8 mouse cellular contexts compared by ENCODE assay signal in genomic region chr6:122828086-122828485, GRCm38 (mm10). TPM values are rescaled to one million over a fixed set of nuclear protein-coding genes. Genes with fewer than 3 reads are reported as not detected.
DNase-seq lines count a peak whose midpoint lies in the region; ATAC-seq and TF ChIP-seq lines count a peak whose summit lies in the region.

No protein-coding gene starts in this region.

- no peaks in the 10 kb centered on the region for H3K27me3 ChIP-seq in lung, embryonic 14.5 days (ENCODE audit: insufficient read depth, low read length)
- no peaks in the 10 kb centered on the region for H3K27me3 ChIP-seq in forebrain, embryonic 16.5 days (replicated peaks; ENCODE audit: control insufficient read depth, insufficient read depth, low read length)

- no peak overlapping the region for H3K27ac ChIP-seq in layer of hippocampus, adult 2 months
- H3K27ac ChIP-seq in lung, embryonic 14.5 days (ENCODE audit: low read depth): no peak overlapping the region
- no peak overlapping the region for H3K27ac ChIP-seq in forebrain, embryonic 16.5 days (ENCODE audit: low read length)

- ATAC-seq in lung, embryonic 14.5 days (ENCODE audit: insufficient read depth): no peak
- no peak for ATAC-seq in forebrain, embryonic 16.5 days

- H3K4me3 ChIP-seq in layer of hippocampus, adult 2 months: no peak overlapping the region
- H3K4me3 ChIP-seq in lung, embryonic 14.5 days (ENCODE audit: low read depth, low read length): no peak overlapping the region
- no peak overlapping the region for H3K4me3 ChIP-seq in forebrain, embryonic 16.5 days (replicated peaks; ENCODE audit: low read length)

- DNase-seq in adrenal gland, postnatal 10 days: peak; percentile 42
- DNase-seq in adrenal gland, postnatal 4 days (ENCODE audit: low spot score in 2 of 2): no peak
- DNase-seq in layer of hippocampus, adult 2 months (ENCODE audit: low spot score in 2 of 2): peak in 1 of 2 experiments; percentile 26
- DNase-seq in layer of hippocampus, adult 9-11 months: no peak
- peak; percentile 50 to 54 for DNase-seq in cerebellum, postnatal 10 days
- peak; percentile 45 for DNase-seq in lung, embryonic 14.5 days
- peak; percentile 22 to 47 for DNase-seq in thymus, postnatal 10 days (ENCODE audit: low spot score in 2 of 2)

- no peak overlapping the region for H3K4me2 ChIP-seq in lung, embryonic 14.5 days
- no peak overlapping the region for H3K4me2 ChIP-seq in forebrain, embryonic 16.5 days (ENCODE audit: low read length)

- H3K9me3 ChIP-seq in lung, embryonic 14.5 days (ENCODE audit: low read depth, low read length): no peaks in the 10 kb centered on the region
- H3K9me3 ChIP-seq in forebrain, embryonic 16.5 days (ENCODE audit: control insufficient read depth, low read length): no peaks in the 10 kb centered on the region

- 43% methylated on average over 13 of the region's 13 CpGs for WGBS in lung, embryonic 14.5 days
- 41% methylated on average over 13 of the region's 13 CpGs for WGBS in forebrain, embryonic 16.5 days

- H3K4me1 ChIP-seq in lung, embryonic 14.5 days (ENCODE audit: insufficient read depth): 0 out of 2 replicates have a peak, but pooled peaks cover 12% of the 10 kb centered on the region
- H3K4me1 ChIP-seq in forebrain, embryonic 16.5 days (replicated peaks; ENCODE audit: control insufficient read depth, insufficient read depth, low read length): peaks cover 13% of the 10 kb centered on the region

- H3K36me3 ChIP-seq in lung, embryonic 14.5 days (ENCODE audit: insufficient read depth): peaks cover 25% of the 10 kb centered on the region
- peaks cover 5% of the 10 kb centered on the region; the same call in 1 of the 2 replicates for H3K36me3 ChIP-seq in forebrain, embryonic 16.5 days (ENCODE audit: control insufficient read depth, insufficient read depth)

- peak; percentile 77 for TF ChIP-seq CTCF in layer of hippocampus, adult 2 months (conservative IDR thresholded peaks at IDR 0.05)
- TF ChIP-seq CTCF in lung, embryonic 14.5 days (IDR thresholded peaks at IDR 0.05; ENCODE audit: low read depth): peak; percentile 58

- H3K9ac ChIP-seq in lung, embryonic 14.5 days: no peak overlapping the region
- no peak overlapping the region for H3K9ac ChIP-seq in forebrain, embryonic 16.5 days (replicated peaks; ENCODE audit: low read depth, low read length)

RNA-seq across cellular contexts. Expression of gene Foxj2, which starts 8.4 kb away (rescaled TPM):
- 10 to 100 TPM; 16.7 to 18.5 TPM for total RNA-seq in adrenal gland, postnatal 10 days (2021)
- 10 to 100 TPM; 21.3 to 22.1 TPM for total RNA-seq in adrenal gland, postnatal 4 days (2021)
- total RNA-seq in layer of hippocampus, adult 2 months (2021): 10 to 100 TPM; 28.8 to 30.7 TPM
- 6.7 and 7.5 TPM in 2 replicates for polyA plus RNA-seq in lung, embryonic 14.5 days (2014; fragmentation: Nextera tagmentation; extraction: Ambion mirVana)
- polyA plus RNA-seq in forebrain, embryonic 16.5 days (2015; fragmentation: Nextera tagmentation; extraction: Ambion mirVana): 8.1 and 8.5 TPM in 2 replicates

RNA-seq across cellular contexts. Expression of gene Slc2a3, which starts 26.6 kb away (rescaled TPM):
- 10 to 100 TPM; 10.1 to 12.9 TPM for total RNA-seq in adrenal gland, postnatal 10 days (2021)
- total RNA-seq in adrenal gland, postnatal 4 days (2021): 10 to 100 TPM; 17.4 to 17.8 TPM
- total RNA-seq in layer of hippocampus, adult 2 months (2021): 100 to 1,000 TPM; 104 to 109 TPM
- polyA plus RNA-seq in lung, embryonic 14.5 days (2014; fragmentation: Nextera tagmentation; extraction: Ambion mirVana): 8.4 and 8.9 TPM in 2 replicates
- polyA plus RNA-seq in forebrain, embryonic 16.5 days (2015; fragmentation: Nextera tagmentation; extraction: Ambion mirVana): 25.9 and 33.7 TPM in 2 replicates

RNA-seq across cellular contexts. Expression of gene C3ar1, which starts 27.9 kb away (rescaled TPM):
- 1 to 10 TPM; 1.7 to 2.2 TPM for total RNA-seq in adrenal gland, postnatal 10 days (2021)
- 1 to 10 TPM; 2.6 to 3.2 TPM for total RNA-seq in adrenal gland, postnatal 4 days (2021)
- under 1 TPM; 0.54 to 0.61 TPM for total RNA-seq in layer of hippocampus, adult 2 months (2021)
- polyA plus RNA-seq in lung, embryonic 14.5 days (2014; fragmentation: Nextera tagmentation; extraction: Ambion mirVana): 3.2 and 4.0 TPM in 2 replicates
- 1.0 and 1.8 TPM in 2 replicates for polyA plus RNA-seq in forebrain, embryonic 16.5 days (2015; fragmentation: Nextera tagmentation; extraction: Ambion mirVana)

RNA-seq across cellular contexts. Expression of gene Necap1, which starts 46.2 kb away (rescaled TPM):
- total RNA-seq in adrenal gland, postnatal 10 days (2021): 10 to 100 TPM; 44.8 to 45.8 TPM
- total RNA-seq in adrenal gland, postnatal 4 days (2021): 10 to 100 TPM; 46.4 to 51.4 TPM
- 100 to 1,000 TPM; 201 to 210 TPM for total RNA-seq in layer of hippocampus, adult 2 months (2021)
- polyA plus RNA-seq in lung, embryonic 14.5 days (2014; fragmentation: Nextera tagmentation; extraction: Ambion mirVana): 46.1 and 50.9 TPM in 2 replicates
- 132 and 139 TPM in 2 replicates for polyA plus RNA-seq in forebrain, embryonic 16.5 days (2015; fragmentation: Nextera tagmentation; extraction: Ambion mirVana)

Comparison
In these comparisons a context has a peak if more than half of its experiments do, and no peak if none do; other contexts are left out.
1. DNase-seq: peak in adrenal gland, postnatal 10 days (single experiment), cerebellum, postnatal 10 days (2 of 2), lung, embryonic 14.5 days (single experiment) and thymus, postnatal 10 days (2 of 2); none in adrenal gland, postnatal 4 days (0 of 2) and layer of hippocampus, adult 9-11 months (single experiment).
2. RNA of gene Slc2a3, which starts 26.6 kb away (total RNA-seq): 104 to 109 TPM in layer of hippocampus, adult 2 months; 17.4 to 17.8 TPM in adrenal gland, postnatal 4 days and 10.1 to 12.9 TPM in adrenal gland, postnatal 10 days; every median in the first group is over 4 times any median in the second.